Mouse (Mus musculus) hindbrain, postnatal 0 days (tissue): ENCODE measurements around the gene Hist1h3b. TPM values are rescaled to one million over a fixed set of nuclear protein-coding genes. Genes with fewer than 3 reads are reported as not detected.

Experiments used
- ATAC-seq: fragments of 200-750 bp; cut with Nextera tagmentation; 2 replicates; pipeline ENCODE4 v1.8.0; 2017; ENCODE audit warnings: mild to moderate bottlenecking, moderate TSS enrichment, moderate library complexity
- DNase-seq: peaks from one replicate; pipeline ENCODE4 v3.0.0-alpha.2; 2015; ENCODE audit warnings: low spot score
- H3K27ac ChIP-seq: fragments of 300-500 bp; sonication (generic); 2 replicates; pipeline ENCODE4 v1.5.1; 2014; ENCODE audit warnings: mild to moderate bottlenecking
- H3K27me3 ChIP-seq: fragments of 300-500 bp; sonication (generic); 2 replicates; pipeline ENCODE4 v1.6.1; 2014; ENCODE audit warnings: low read length, mixed read lengths; ENCODE audit not compliant: insufficient read depth
- H3K36me3 ChIP-seq: fragments of 300-500 bp; sonication (generic); 2 replicates; pipeline ENCODE4 v1.6.1; 2014; ENCODE audit warnings: low read length, mixed read lengths; ENCODE audit not compliant: insufficient read depth
- H3K4me1 ChIP-seq: fragments of 300-500 bp; sonication (generic); 2 replicates; pipeline ENCODE4 v1.6.1; 2014; ENCODE audit warnings: antibody characterized with exemption, low read length, mixed read lengths; ENCODE audit not compliant: insufficient read depth
- H3K4me2 ChIP-seq: fragments of 300-500 bp; sonication (generic); 2 replicates; pipeline ENCODE4 v1.6.1; 2014; ENCODE audit warnings: low read depth, mild to moderate bottlenecking, low read length, moderate library complexity, mixed read lengths
- H3K4me3 ChIP-seq: fragments of 300-500 bp; sonication (generic); 2 replicates; pipeline ENCODE4 v1.5.1; 2014; ENCODE audit warnings: low read length
- H3K9ac ChIP-seq: fragments of 300-500 bp; sonication (generic); replicated peaks from 2 replicates; pipeline ENCODE4 v1.6.1; 2014; ENCODE audit warnings: mild to moderate bottlenecking, low read length, moderate library complexity, mixed read lengths
- H3K9me3 ChIP-seq: fragments of 300-500 bp; sonication (generic); 2 replicates; pipeline ENCODE4 v1.6.1; 2016; ENCODE audit warnings: low read length, mixed read lengths
- CTCF ChIP-seq: IDR thresholded peaks from 2 replicates; pipeline ENCODE4 v1.5.1; 2016; ENCODE audit warnings: antibody characterized with exemption, control low read depth, low read depth
- WGBS: fragments of 180-500 bp; shearing (Covaris S2); extraction: QIAGEN DNeasy Blood & Tissue Kit; methylation state at CpG from one replicate; pipeline ENCODE4 v1.1.7; 2014; 5-methylcytosine and 5-hydroxymethylcytosine counted together
- polyA plus RNA-seq: library from polyadenylated mRNA; unstranded; fragments of >200 nt; fragmentation: Nextera tagmentation; extraction: Ambion mirVana; gene quantifications from 2 replicates; pipeline ENCODE4 v1.2.1, GENCODE M21; 2015
- total RNA-seq: library from RNA; depleted of rRNA; stranded (reverse); fragments of >200 nt; gene quantifications from 2 replicates; pipeline ENCODE4 v1.2.3, GENCODE M21; 2014

The Hist1h3b gene
- total and polyA plus RNA-seq, 2 experiments from 2014 or later = 2.6 to 956 TPM

GRCm38 (mm10) chr13:23738041-23738440, 14.0 kb upstream of the Hist1h3b start:
- H3K9ac ChIP-seq = peak overlapping the region; percentile 74; the same call in 1 of the 2 replicates
- H3K4me1 ChIP-seq = peaks cover 6% of the 10 kb centered on the region; the same call in 1 of the 2 replicates
- no peaks in the 10 kb centered on the region for H3K9me3 ChIP-seq
- H3K27me3 ChIP-seq = no peaks in the 10 kb centered on the region
- H3K4me2 ChIP-seq = peak overlapping the region; percentile 98
- 25% methylated on average over 4 of the region's 4 CpGs for WGBS
- H3K36me3 ChIP-seq = no peaks in the 10 kb centered on the region
- TF ChIP-seq CTCF = no peak
- ATAC-seq (no peak), DNase-seq (no peak)
- peak overlapping the region; percentile 52; the same call in 1 of the 2 replicates for H3K4me3 ChIP-seq
- H3K27ac ChIP-seq = peak overlapping the region; percentile 94

- Histone ChIP-seq H3K9ac (peak within 1 kb of the TSS; percentile 74), H3K27me3 (no peaks in the 10 kb centered on the region), H3K9me3 (no peaks in the 10 kb centered on the region), H3K36me3 (no peaks in the 10 kb centered on the region), H3K27ac (peak within 1 kb of the TSS; percentile 94), H3K4me3 (peak within 1 kb of the TSS; percentile 52), H3K4me2 (peak within 1 kb of the TSS; percentile 98), H3K4me1 (peaks cover 6% of the 10 kb centered on the region; the same call in 1 of the 2 replicates)
- DNase-seq (peak; percentile 93), ATAC-seq (peak; percentile 95)
- no peak for TF ChIP-seq CTCF
- under 1% methylated on average over 33 of the region's 38 CpGs for WGBS
Measured at GRCm38 (mm10) chr13:23738677-23739068, 13.4 kb upstream of the Hist1h3b start, which contains the start of gene Hist1h1c. Hist1h1c (plus strand) TSS chr13:23738808.

GRCm38 (mm10) chr13:23739069-23739921, 12.8 kb upstream of the Hist1h3b start:
- peak overlapping the region; percentile 94 for H3K27ac ChIP-seq
- peaks cover 6% of the 10 kb centered on the region; the same call in 1 of the 2 replicates for H3K4me1 ChIP-seq
- H3K9me3 ChIP-seq = no peaks in the 10 kb centered on the region
- under 1% methylated on average over 39 of the region's 39 CpGs for WGBS
- no peaks in the 10 kb centered on the region for H3K36me3 ChIP-seq
- ATAC-seq = peak; percentile 93
- TF ChIP-seq CTCF = no peak
- H3K9ac ChIP-seq = peak overlapping the region; percentile 74
- peak overlapping the region; percentile 52 for H3K4me3 ChIP-seq
- no peaks in the 10 kb centered on the region for H3K27me3 ChIP-seq
- peak overlapping the region; percentile 98 for H3K4me2 ChIP-seq
- peak; percentile 97 for DNase-seq

GRCm38 (mm10) chr13:23739922-23740252, 12.2 kb upstream of the Hist1h3b start:
- WGBS = under 1% methylated on average over 14 of the region's 14 CpGs
- H3K9ac ChIP-seq = peak overlapping the region; percentile 74
- DNase-seq = no peak
- H3K27ac ChIP-seq = peak overlapping the region; percentile 94
- peak overlapping the region; percentile 98 for H3K4me2 ChIP-seq
- no peaks in the 10 kb centered on the region for H3K36me3 ChIP-seq
- TF ChIP-seq CTCF = no peak
- H3K4me3 ChIP-seq = peak overlapping the region; percentile 52
- H3K27me3 ChIP-seq = no peaks in the 10 kb centered on the region
- no peaks in the 10 kb centered on the region for H3K9me3 ChIP-seq
- peaks cover 6% of the 10 kb centered on the region; the same call in 1 of the 2 replicates for H3K4me1 ChIP-seq
- no peak for ATAC-seq

DNA sequence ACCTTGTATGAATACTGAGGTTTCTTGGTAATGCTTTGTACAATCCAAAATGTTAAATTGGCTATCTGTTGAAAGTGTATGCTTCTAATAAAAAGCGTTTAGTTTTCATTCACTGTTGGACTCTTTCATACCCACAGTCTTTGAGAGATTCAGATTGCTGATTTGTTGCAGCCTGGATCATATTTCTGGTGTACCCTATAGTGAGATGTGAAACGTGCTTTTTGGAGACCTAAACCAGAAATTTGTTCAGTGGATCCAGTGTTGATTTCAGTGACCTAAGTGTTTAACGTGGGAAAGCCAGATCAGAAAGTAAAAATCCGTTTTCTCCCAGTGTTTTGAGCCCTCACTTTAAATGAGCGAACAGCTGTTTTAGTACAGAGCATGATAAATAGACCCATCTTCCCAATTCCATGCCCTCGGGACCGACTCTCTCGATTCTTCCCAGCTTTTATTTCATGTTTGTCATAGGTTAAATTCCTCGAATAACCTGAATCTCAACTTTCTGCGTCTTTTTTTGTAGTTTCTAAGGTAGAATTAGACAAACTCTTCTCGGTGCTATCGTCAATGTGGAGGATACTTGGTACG, 11.7 kb upstream of the Hist1h3b start:
- ATAC-seq (no peak), DNase-seq (no peak)
- H3K4me2 ChIP-seq = peak overlapping the region; percentile 98
- TF ChIP-seq CTCF = no peak
- H3K4me3 ChIP-seq = peak overlapping the region; percentile 52
- H3K4me1 ChIP-seq = peaks cover 6% of the 10 kb centered on the region; the same call in 1 of the 2 replicates
- no peaks in the 10 kb centered on the region for H3K27me3 ChIP-seq
- WGBS = 33% methylated on average over 13 of the region's 13 CpGs
- H3K36me3 ChIP-seq = no peaks in the 10 kb centered on the region
- peak overlapping the region; percentile 94; the same call in 1 of the 2 replicates for H3K27ac ChIP-seq
- no peaks in the 10 kb centered on the region for H3K9me3 ChIP-seq
- peak overlapping the region; percentile 74 for H3K9ac ChIP-seq

- TF ChIP-seq CTCF = no peak
- Histone ChIP-seq H3K9me3 (no peaks in the 10 kb centered on the region), H3K27me3 (no peaks in the 10 kb centered on the region), H3K27ac (no peak overlapping the region), H3K4me3 (no peak overlapping the region), H3K9ac (no peak overlapping the region), H3K4me2 (0 out of 2 replicates have a peak overlapping the region, but pooled peaks have one; percentile 98), H3K4me1 (peaks cover 6% of the 10 kb centered on the region; the same call in 1 of the 2 replicates), H3K36me3 (no peaks in the 10 kb centered on the region)
- DNase-seq = no peak
- WGBS = 67% methylated on average over 5 of the region's 5 CpGs
- ATAC-seq = no peak
Measured at GRCm38 (mm10) chr13:23740910-23741309, 11.2 kb upstream of the Hist1h3b start.
